Mouse (Mus musculus) midbrain, embryonic 13.5 days (tissue): ENCODE measurements around the gene Dmc1. TPM values are rescaled to one million over a fixed set of nuclear protein-coding genes. Genes with fewer than 3 reads are reported as not detected.

Experiments
- ATAC-seq: fragments of 200-750 bp; cut with Nextera tagmentation; 2 replicates; pipeline ENCODE4 v1.8.0; 2017; ENCODE audit warnings: mild to moderate bottlenecking, moderate TSS enrichment, moderate library complexity
- H3K27ac ChIP-seq: fragments of 300-500 bp; sonication (generic); 2 replicates; pipeline ENCODE4 v1.5.1; 2015; ENCODE audit warnings: inconsistent platforms, mild to moderate bottlenecking, moderate library complexity
- H3K27me3 ChIP-seq: fragments of 300-500 bp; sonication (generic); 2 replicates; pipeline ENCODE4 v1.6.1; 2015; ENCODE audit warnings: mild to moderate bottlenecking, inconsistent platforms
- H3K36me3 ChIP-seq: fragments of 300-500 bp; sonication (generic); 2 replicates; pipeline ENCODE4 v1.6.1; 2015; ENCODE audit warnings: mild to moderate bottlenecking, inconsistent platforms
- H3K4me1 ChIP-seq: fragments of 300-500 bp; sonication (generic); replicated peaks from 2 replicates; pipeline ENCODE4 v1.6.1; 2015; ENCODE audit warnings: inconsistent platforms
- H3K4me2 ChIP-seq: fragments of 300-500 bp; sonication (generic); replicated peaks from 2 replicates; pipeline ENCODE4 v1.6.1; 2015; ENCODE audit warnings: moderate library complexity, mild to moderate bottlenecking, inconsistent platforms
- H3K4me3 ChIP-seq: fragments of 300-500 bp; sonication (generic); replicated peaks from 2 replicates; pipeline ENCODE4 v1.5.1; 2015; ENCODE audit warnings: mild to moderate bottlenecking, inconsistent platforms
- H3K9ac ChIP-seq: fragments of 300-500 bp; sonication (generic); replicated peaks from 2 replicates; pipeline ENCODE4 v1.6.1; 2015; ENCODE audit warnings: mild to moderate bottlenecking, inconsistent platforms
- H3K9me3 ChIP-seq: fragments of 300-500 bp; sonication (generic); 2 replicates; pipeline ENCODE4 v1.6.1; 2016; ENCODE audit warnings: mild to moderate bottlenecking, inconsistent platforms
- WGBS: fragments of 180-500 bp; shearing (Covaris S2); methylation state at CpG from one replicate; pipeline ENCODE4 v1.1.7; 2015; 5-methylcytosine and 5-hydroxymethylcytosine counted together
- polyA plus RNA-seq: library from polyadenylated mRNA; unstranded; fragments of >200 nt; fragmentation: Nextera tagmentation; extraction: Ambion mirVana; gene quantifications from 2 replicates; pipeline ENCODE4 v1.2.1, GENCODE M21; 2015

The Dmc1 gene
- polyA plus RNA-seq, 1 experiment from 2014 or later, result 1.0 TPM

DNA sequence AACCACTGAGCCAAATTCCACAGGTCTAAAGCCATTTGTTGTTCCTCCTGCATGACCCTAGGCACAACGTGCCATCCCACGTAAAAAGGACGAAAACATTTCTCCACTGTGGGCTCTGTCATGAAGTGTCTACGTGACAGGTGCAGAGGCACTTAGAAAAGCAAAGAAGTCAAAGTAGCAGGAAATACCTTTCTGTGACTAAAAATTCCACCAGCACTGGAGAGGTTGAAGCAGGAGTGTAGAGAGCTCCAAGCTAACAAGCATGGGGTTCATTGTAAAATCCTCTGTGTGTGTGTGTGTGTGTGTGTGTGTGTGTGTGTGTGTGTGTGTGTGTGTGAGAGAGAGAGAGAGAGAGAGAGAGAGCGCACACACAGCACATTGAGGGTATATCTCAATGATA, 52.3 kb downstream of the Dmc1 start:
- H3K36me3 ChIP-seq, result no peaks in the 10 kb centered on the region
- whole genome bisulfite sequencing, result 84% methylated on average over 5 of the region's 5 CpGs
- no peaks in the 10 kb centered on the region for H3K4me1 ChIP-seq
- H3K4me3 ChIP-seq, result no peak overlapping the region
- no peaks in the 10 kb centered on the region for H3K9me3 ChIP-seq
- H3K4me2 ChIP-seq, result no peak overlapping the region
- peaks cover 6% of the 10 kb centered on the region; the same call in 1 of the 2 replicates for H3K27me3 ChIP-seq
- H3K9ac ChIP-seq, result no peak overlapping the region
- ATAC-seq, result no peak
- H3K27ac ChIP-seq, result no peak overlapping the region

DNA sequence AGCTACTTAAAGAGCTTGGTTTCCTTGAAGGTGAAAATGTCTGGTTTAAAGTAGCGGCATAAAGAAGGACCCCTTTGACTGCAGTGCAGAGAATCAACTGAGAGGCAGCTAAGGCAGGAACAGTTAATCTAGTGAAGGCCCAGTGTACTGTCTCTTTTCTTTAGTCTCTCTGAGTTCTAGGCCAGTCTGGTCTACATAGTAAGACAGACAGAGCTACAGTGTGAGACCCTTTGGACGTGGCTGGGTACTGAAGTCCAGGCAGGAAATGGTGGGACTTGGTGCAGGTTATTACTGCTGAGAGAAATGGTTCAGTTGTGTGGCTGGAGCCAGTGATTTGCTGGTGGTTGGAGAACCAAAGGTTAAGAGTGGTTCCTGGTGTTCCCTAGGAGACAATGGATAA, 56.7 kb downstream of the Dmc1 start:
- no peak overlapping the region for H3K4me3 ChIP-seq
- H3K27ac ChIP-seq, result no peak overlapping the region
- peaks cover 11% of the 10 kb centered on the region for H3K36me3 ChIP-seq
- no peaks in the 10 kb centered on the region for H3K9me3 ChIP-seq
- no peak overlapping the region for H3K4me2 ChIP-seq
- 98% methylated on average over 2 of the region's 2 CpGs for WGBS
- no peak overlapping the region for H3K9ac ChIP-seq
- ATAC-seq, result no peak
- peaks cover 23% of the 10 kb centered on the region for H3K4me1 ChIP-seq
- H3K27me3 ChIP-seq, result peaks cover 6% of the 10 kb centered on the region; the same call in 1 of the 2 replicates

DNA sequence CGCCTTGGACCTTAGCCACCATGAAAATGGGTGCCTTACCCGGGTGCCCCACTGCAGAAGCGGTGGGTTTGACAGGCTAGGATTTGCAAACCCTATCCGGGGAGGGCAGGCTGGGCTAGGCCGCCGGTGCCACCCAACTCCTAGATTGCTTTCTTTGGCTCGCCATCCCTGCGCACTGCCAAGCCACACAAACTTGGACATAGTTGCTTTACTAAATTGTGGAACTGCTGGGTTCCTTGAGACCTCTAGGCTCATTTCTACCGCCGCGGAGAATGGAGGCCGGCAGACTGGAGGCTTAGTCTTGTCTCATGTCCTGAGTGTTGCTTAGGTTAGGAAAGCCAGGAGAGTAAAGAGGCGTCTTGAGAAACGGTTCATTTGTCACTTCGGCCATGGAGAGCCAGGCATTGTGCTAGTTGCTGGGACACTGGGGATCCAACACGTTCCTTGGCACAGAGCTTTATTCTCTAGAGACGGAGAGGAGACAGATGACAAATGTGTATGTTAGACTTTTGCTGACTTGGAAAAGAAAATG, 57.6 kb downstream of the Dmc1 start:
- Histone ChIP-seq H3K27me3 (peaks cover 6% of the 10 kb centered on the region; the same call in 1 of the 2 replicates), H3K36me3 (peaks cover 20% of the 10 kb centered on the region), H3K27ac (peak overlapping the region; percentile 98), H3K4me1 (peaks cover 28% of the 10 kb centered on the region), H3K9ac (peak overlapping the region; percentile 70), H3K4me2 (peak overlapping the region; percentile 58), H3K9me3 (no peaks in the 10 kb centered on the region), H3K4me3 (peak overlapping the region; percentile 94)
- 81% methylated on average over 17 of the region's 17 CpGs for WGBS
- no peak; the same call in 1 of the 2 replicates for ATAC-seq

DNA sequence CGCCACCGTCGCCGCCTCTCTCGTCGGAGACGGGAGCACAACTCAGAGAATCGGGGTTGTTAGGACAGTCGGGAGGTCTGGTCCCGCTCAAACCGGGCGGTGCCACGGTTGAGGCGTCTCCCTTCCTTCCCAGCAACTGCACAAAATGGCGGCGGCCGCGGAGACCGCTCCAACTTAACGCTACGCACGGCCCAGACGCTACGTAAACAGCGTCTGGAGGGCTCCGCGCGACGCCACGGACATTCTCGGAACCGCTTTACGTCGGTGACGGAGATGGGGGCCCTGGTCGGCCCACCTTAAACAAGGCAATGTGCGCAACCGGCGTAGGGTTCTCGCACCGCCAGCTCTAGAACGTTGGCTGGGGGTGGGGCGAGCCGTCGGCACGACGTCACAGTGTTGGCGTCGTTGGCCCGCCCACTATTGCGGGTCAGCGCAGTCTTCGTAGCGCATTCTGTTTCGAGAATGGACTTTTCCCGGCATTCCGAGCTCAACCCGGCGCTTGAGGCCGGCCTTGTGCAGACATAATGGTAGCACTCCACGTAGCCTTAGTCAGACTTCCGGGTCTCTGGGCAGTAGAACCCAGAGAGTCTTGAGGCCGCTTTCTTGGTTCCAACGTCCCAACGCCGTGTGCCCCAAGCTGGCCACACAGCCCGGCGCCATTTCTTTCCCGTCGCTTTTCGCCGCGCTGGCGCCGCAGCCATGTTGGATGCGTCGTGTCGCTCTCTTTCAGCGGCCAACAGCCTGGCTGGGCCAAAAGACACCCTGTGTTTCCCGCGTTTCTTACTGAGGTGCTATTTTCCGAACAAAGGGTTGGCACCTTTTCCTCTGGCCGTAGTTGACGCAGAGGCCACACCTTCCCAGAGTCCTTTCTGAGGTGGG, 58.3 kb downstream of the Dmc1 start, which contains the start of gene Ddx17:
TSS of gene Ddx17 (minus strand) at position 332 of the 879 bp plus-strand sequence.
- peak; percentile 96 for ATAC-seq
- Histone ChIP-seq H3K9me3 (no peaks in the 10 kb centered on the region), H3K4me2 (peak within 1 kb of the TSS; percentile 86), H3K27ac (peak within 1 kb of the TSS; percentile 99), H3K36me3 (peaks cover 26% of the 10 kb centered on the region), H3K4me1 (peaks cover 31% of the 10 kb centered on the region), H3K4me3 (peak within 1 kb of the TSS; percentile 94), H3K9ac (peak within 1 kb of the TSS; percentile 98), H3K27me3 (peaks cover 6% of the 10 kb centered on the region; the same call in 1 of the 2 replicates)
- WGBS, result 2% methylated on average over 84 of the region's 84 CpGs

DNA sequence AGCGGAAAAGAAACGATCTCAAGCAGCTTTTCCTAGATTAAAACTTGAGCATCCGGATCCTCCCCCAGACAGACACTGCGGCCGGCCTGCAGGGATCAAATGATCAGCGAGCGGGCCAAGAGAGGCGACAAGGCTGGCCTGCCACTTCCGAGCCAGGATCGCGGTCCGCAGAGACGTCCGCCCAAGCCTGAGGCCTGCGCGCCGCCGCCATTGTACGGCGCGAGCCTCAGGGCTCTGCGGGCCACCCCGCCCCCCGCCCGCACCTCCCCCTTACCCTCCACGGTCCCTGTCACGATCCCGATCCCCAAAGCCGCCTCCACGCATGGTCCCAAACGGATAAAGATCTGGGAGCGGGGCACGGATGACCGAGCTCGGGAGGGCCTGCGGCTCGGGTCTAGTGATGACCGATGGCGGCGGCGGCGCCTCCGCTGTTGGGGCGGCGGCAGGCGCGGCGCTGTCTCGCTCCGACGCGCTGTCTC, 58.9 kb downstream of the Dmc1 start:
- Histone ChIP-seq H3K9ac (peak overlapping the region; percentile 98), H3K9me3 (no peaks in the 10 kb centered on the region), H3K4me1 (peaks cover 35% of the 10 kb centered on the region), H3K36me3 (peaks cover 32% of the 10 kb centered on the region), H3K27ac (peak overlapping the region; percentile 99), H3K4me3 (peak overlapping the region; percentile 94), H3K4me2 (peak overlapping the region; percentile 86), H3K27me3 (peaks cover 6% of the 10 kb centered on the region; the same call in 1 of the 2 replicates)
- under 1% methylated on average over 52 of the region's 52 CpGs for WGBS
- peak; percentile 75 for ATAC-seq

DNA sequence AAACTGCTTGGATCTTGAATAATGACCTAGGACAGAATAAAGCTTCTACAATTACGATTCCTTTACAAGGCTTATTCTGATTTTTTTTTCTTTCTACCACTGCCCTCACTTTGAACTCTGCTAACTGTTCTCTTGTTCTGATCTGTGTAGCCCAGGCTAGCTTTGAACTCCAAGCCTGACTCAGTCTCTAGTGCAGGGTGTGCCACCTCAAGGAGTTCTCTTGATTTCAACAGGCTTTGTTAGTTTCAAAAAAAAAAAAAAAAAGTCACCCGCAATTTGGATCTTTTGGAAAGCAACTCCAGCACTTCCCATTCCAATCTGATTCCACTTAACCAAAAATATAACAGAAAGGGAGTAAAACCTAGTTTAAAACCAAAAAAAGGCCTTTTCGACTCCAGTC, 59.4 kb downstream of the Dmc1 start:
- H3K4me2 ChIP-seq, result peak overlapping the region; percentile 86
- no peaks in the 10 kb centered on the region for H3K9me3 ChIP-seq
- H3K4me1 ChIP-seq, result peaks cover 39% of the 10 kb centered on the region
- H3K9ac ChIP-seq, result peak overlapping the region; percentile 98
- peak overlapping the region; percentile 94 for H3K4me3 ChIP-seq
- H3K27ac ChIP-seq, result peak overlapping the region; percentile 99
- ATAC-seq, result no peak
- 2% methylated on average over 3 of the region's 3 CpGs for WGBS
- H3K27me3 ChIP-seq, result peaks cover 6% of the 10 kb centered on the region; the same call in 1 of the 2 replicates
- peaks cover 37% of the 10 kb centered on the region for H3K36me3 ChIP-seq

DNA sequence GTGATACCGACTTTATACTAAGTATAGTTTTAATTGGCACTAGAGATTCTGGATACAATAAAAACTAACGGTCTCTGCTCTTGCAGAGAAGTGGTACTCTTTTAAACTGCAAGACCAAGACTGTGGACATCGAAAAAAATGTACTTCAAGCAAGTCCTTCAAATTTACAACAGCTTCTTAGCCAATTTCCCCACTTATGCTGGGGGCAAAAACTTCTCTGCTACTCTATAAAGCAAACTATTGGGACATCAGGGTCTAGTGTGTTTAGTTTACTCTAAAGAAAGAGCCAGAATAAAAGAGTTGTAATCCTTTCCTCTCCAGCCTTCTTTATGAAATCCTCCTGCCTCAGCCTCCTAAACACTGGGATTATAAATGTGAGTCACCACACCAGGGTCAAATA, 60.9 kb downstream of the Dmc1 start:
- over 99% methylated on average over 3 of the region's 3 CpGs for WGBS
- Histone ChIP-seq H3K4me1 (peaks cover 42% of the 10 kb centered on the region), H3K9me3 (no peaks in the 10 kb centered on the region), H3K4me3 (peak overlapping the region; percentile 94), H3K27ac (no peak overlapping the region), H3K27me3 (peaks cover 6% of the 10 kb centered on the region; the same call in 1 of the 2 replicates), H3K4me2 (peak overlapping the region; percentile 86), H3K9ac (no peak overlapping the region), H3K36me3 (peaks cover 52% of the 10 kb centered on the region)
- ATAC-seq, result no peak

DNA sequence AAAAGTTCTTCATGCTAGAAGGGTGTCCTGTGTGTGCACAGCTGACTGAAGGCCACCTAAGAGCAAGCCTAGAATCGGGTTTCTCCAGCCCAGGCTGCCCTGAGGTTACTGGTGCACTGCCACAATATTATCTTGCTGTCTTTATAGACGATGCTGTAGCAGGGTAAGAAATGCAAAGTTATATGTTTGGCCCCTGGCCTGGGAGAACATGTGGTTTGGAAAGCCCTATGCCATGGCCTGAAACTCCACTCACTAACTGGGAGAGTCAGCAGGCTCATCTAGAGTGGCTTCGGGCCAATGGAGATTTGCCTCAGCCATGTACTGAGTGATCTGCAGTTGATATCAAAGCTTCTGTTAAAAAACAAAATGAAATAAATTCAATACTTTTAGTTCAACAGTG, 71.1 kb downstream of the Dmc1 start:
- ATAC-seq, result no peak
- Histone ChIP-seq H3K9ac (no peak overlapping the region), H3K36me3 (peaks cover 98% of the 10 kb centered on the region), H3K27me3 (no peaks in the 10 kb centered on the region), H3K4me2 (no peak overlapping the region), H3K4me1 (no peaks in the 10 kb centered on the region), H3K9me3 (no peaks in the 10 kb centered on the region), H3K4me3 (no peak overlapping the region), H3K27ac (no peak overlapping the region)
- WGBS, result 92% methylated on average over 3 of the region's 3 CpGs

DNA sequence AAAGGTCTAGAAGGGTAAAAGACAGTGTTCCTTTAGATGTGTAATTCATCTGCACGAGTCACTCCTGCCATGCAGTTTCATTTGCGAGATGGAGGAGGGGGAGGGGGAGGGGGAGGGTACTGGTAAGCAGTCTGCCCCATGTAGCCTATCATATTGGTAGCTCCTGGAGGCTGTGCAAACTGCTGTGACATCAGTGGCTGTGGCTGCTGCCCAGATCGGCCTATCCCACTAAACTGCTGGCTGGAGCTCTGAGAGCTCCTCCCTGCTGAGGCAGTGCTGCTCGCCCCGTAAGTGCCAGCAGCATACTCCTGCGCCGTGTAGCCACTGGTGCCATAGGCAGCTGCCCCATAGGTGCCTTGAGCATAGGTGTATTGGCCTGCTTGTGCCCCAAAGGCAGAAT, 75.0 kb downstream of the Dmc1 start:
- Histone ChIP-seq H3K36me3 (peaks cover 90% of the 10 kb centered on the region), H3K4me2 (no peak overlapping the region), H3K9ac (no peak overlapping the region), H3K4me1 (no peaks in the 10 kb centered on the region), H3K9me3 (no peaks in the 10 kb centered on the region), H3K27ac (no peak overlapping the region), H3K4me3 (no peak overlapping the region), H3K27me3 (no peaks in the 10 kb centered on the region)
- no peak for ATAC-seq
- WGBS, result 84% methylated on average over 7 of the region's 7 CpGs

DNA sequence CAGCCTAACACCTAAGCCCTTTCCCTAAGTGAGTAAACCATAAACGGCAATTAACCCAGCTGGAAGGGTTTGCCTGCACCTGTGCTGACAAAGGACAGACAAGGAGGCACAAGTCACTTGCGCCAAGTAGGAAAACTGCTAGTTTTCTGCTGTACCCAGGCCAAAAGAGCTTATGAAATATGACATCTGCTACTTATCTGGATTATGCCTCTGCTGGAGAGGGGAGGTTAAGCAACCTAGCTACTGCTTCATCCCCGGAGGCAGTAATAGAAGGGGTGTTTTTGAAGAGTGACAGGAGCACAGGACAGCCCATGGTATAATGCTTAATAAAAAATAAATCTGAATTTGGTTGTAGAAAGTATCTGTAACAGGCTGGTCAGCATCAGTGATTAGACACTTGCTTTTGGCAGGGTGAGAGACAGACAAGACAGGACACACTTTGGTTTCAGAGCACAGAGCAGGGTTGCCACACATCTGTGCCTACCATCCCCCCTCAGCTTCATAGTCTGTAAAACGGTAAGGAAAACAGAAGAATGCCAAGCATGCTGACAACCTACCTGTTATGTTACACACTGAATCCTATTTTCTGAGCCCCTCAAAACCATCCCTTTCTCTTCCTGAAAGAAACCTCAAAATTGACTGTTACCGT, 76.8 kb downstream of the Dmc1 start:
- H3K4me2 ChIP-seq, result no peak overlapping the region
- peaks cover 72% of the 10 kb centered on the region for H3K36me3 ChIP-seq
- H3K4me3 ChIP-seq, result no peak overlapping the region
- H3K9me3 ChIP-seq, result no peaks in the 10 kb centered on the region
- ATAC-seq, result no peak
- H3K9ac ChIP-seq, result no peak overlapping the region
- WGBS, result 83% methylated on average over 5 of the region's 5 CpGs
- no peak overlapping the region for H3K27ac ChIP-seq
- H3K4me1 ChIP-seq, result no peaks in the 10 kb centered on the region
- H3K27me3 ChIP-seq, result no peaks in the 10 kb centered on the region

DNA sequence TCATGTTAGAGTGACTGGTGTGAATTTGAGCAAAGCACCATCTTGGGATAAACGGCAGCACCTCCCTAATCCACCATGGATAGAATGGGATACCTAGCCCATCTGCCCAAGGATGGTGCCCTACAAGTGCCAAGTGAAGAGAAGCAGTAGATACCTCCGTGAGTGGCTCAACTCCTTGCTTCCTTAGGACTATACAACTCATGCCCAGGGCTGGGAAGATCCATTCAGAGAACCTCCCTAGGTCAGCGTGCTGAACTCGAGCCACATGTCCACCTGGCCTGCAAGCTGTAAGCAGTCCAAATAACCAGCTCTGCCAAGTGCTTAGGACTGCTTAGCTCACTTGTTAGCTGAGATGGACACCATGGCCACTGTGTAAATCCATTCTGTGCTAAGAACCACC, 77.7 kb downstream of the Dmc1 start:
- no peaks in the 10 kb centered on the region for H3K27me3 ChIP-seq
- WGBS, result 84% methylated on average over 4 of the region's 4 CpGs
- H3K4me1 ChIP-seq, result no peaks in the 10 kb centered on the region
- H3K4me2 ChIP-seq, result no peak overlapping the region
- no peak overlapping the region for H3K4me3 ChIP-seq
- no peak for ATAC-seq
- peaks cover 64% of the 10 kb centered on the region for H3K36me3 ChIP-seq
- H3K9me3 ChIP-seq, result no peaks in the 10 kb centered on the region
- H3K27ac ChIP-seq, result no peak overlapping the region
- no peak overlapping the region for H3K9ac ChIP-seq
